Comparison of ENCODE assay signal across 8 mouse cellular contexts in genomic region chr12:9052075-9052829, GRCm38 (mm10). TPM values are rescaled to one million over a fixed set of nuclear protein-coding genes. Genes with fewer than 3 reads are reported as not detected.
DNase-seq lines count a peak whose midpoint lies in the region; ATAC-seq and TF ChIP-seq lines count a peak whose summit lies in the region.

No protein-coding gene starts in this region.

- peak; percentile 99 for TF ChIP-seq CTCF in gastrocnemius, adult 2 months (IDR thresholded peaks at IDR 0.05)
- peak; percentile 98 for TF ChIP-seq CTCF in left cerebral cortex, adult 2 months (IDR thresholded peaks at IDR 0.05)

- H3K4me3 ChIP-seq in gastrocnemius, adult 2 months: no peak overlapping the region
- H3K4me3 ChIP-seq in left cerebral cortex, adult 2 months: no peak overlapping the region

- no peak overlapping the region for H3K27ac ChIP-seq in gastrocnemius, adult 2 months
- no peak overlapping the region for H3K27ac ChIP-seq in left cerebral cortex, adult 2 months

- intact Hi-C loops in gastrocnemius, adult 2 months (cut with DNase I): loop anchor here (1.0 to 10.0 kb wide), 6 partner anchors 115 to 1483 kb away; partner anchors contain the start of gene Osr1
- intact Hi-C loops in left cerebral cortex, adult 2 months (cut with DNase I): loop anchor here (1.0 to 5.0 kb wide), 5 partner anchors 520 to 1537 kb away; partner anchors contain the start of gene Osr1

- ATAC-seq in megakaryocyte progenitor cell, adult 5-6 weeks (replicated peaks; ENCODE audit: poor library complexity): peak; percentile 97

- peak; percentile 83 for DNase-seq in R1 (ENCODE audit: low read depth, low spot score)
- peak; percentile 76 to 87 for DNase-seq in cerebellum, postnatal 36 days
- DNase-seq in gastrocnemius, adult 2 months: peak; percentile 81
- peak; percentile 85 for DNase-seq in hindlimb bud, embryonic 11.5 days (ENCODE audit: extremely low spot score, low read depth, low spot score)
- DNase-seq in left cerebral cortex, adult 2 months (ENCODE audit: extremely low spot score in 1 of 2, low spot score in 2 of 2): peak; percentile 78 to 84
- DNase-seq in right cerebral cortex, postnatal 10 days (ENCODE audit: low spot score in 2 of 2): peak; percentile 72 to 85
- DNase-seq in urinary bladder, postnatal 14 days (ENCODE audit: low spot score): peak; percentile 86

RNA-seq across cellular contexts. Expression of gene Ttc32, which starts 22.5 kb away (rescaled TPM):
- total RNA-seq in gastrocnemius, adult 2 months (2021): 10 to 100 TPM; 25.2 to 27.6 TPM
- total RNA-seq in left cerebral cortex, adult 2 months (2021): 1 to 10 TPM; 4.6 to 4.7 TPM
- 41.9 and 43.1 TPM in 2 replicates for total RNA-seq in megakaryocyte progenitor cell, adult 5-6 weeks (2015)
- 23.2 and 29.7 TPM in 2 replicates for total RNA-seq in megakaryocyte progenitor cell, adult 5-6 weeks (2017)

Comparison
In these comparisons a context has a peak if more than half of its experiments do, and no peak if none do; other contexts are left out.
1. RNA of gene Ttc32, which starts 22.5 kb away (total RNA-seq): 23.2 to 43.1 TPM in megakaryocyte progenitor cell, adult 5-6 weeks and 25.2 to 27.6 TPM in gastrocnemius, adult 2 months; 4.6 to 4.7 TPM in left cerebral cortex, adult 2 months; every median in the first group is over 4 times any median in the second.
2. Peak in every context shown above with its lines, with median percentiles within 50 percentile points of each other: DNase-seq.